Mouse (Mus musculus): ENCODE measurements around the gene Pomp.
A peak's percentile ranks its signal among the peaks of the same experiment; 100 is the strongest.
"Not testable (repeated sequence)": the region's sequence is repeated elsewhere in the genome, so short reads cannot be mapped to it uniquely, and the experiment has no call there.

Gene Pomp

GRCm38 (mm10) chr5:147860076-147860448, 199 bp upstream of the Pomp start:
- DNase-seq (ENCODE audit: low spot score), result no peak

GRCm38 (mm10) chr5:147868674-147869073, 8.4 kb downstream of the Pomp start:
- DNase-seq (ENCODE audit: low spot score), result no peak

- DNase-seq (ENCODE audit: low spot score), result no peak
Observed at GRCm38 (mm10) chr5:147869568-147869967, 9.3 kb downstream of the Pomp start.

GRCm38 (mm10) chr5:147870296-147870695, 10.0 kb downstream of the Pomp start:
- DNase-seq (ENCODE audit: low spot score), result no peak

- DNase-seq (ENCODE audit: low spot score), result no peak
Observed at GRCm38 (mm10) chr5:147871091-147871820, 11.0 kb downstream of the Pomp start.

- DNase-seq (ENCODE audit: low spot score), result no peak
Observed at GRCm38 (mm10) chr5:147874491-147875065, 14.3 kb downstream of the Pomp start.

- no peak for DNase-seq (ENCODE audit: low spot score)
Observed at GRCm38 (mm10) chr5:147875210-147875609, 14.9 kb downstream of the Pomp start.

GRCm38 (mm10) chr5:147877520-147877919, 17.3 kb downstream of the Pomp start:
- DNase-seq (ENCODE audit: low spot score), result no peak

- no peak for DNase-seq (ENCODE audit: low spot score)
Observed at GRCm38 (mm10) chr5:147879971-147880682, 19.9 kb downstream of the Pomp start.

GRCm38 (mm10) chr5:147883581-147883980, 23.3 kb downstream of the Pomp start:
- no peak for DNase-seq (ENCODE audit: low spot score)

- DNase-seq (ENCODE audit: low spot score), result no peak
Observed at GRCm38 (mm10) chr5:147888313-147889297, 28.3 kb downstream of the Pomp start.

GRCm38 (mm10) chr5:147892735-147893134, 32.5 kb downstream of the Pomp start:
- no peak for DNase-seq (ENCODE audit: low spot score)

- DNase-seq (ENCODE audit: low spot score), result no peak
Observed at GRCm38 (mm10) chr5:147893143-147893542, 32.9 kb downstream of the Pomp start.

GRCm38 (mm10) chr5:147893766-147894454, 33.6 kb downstream of the Pomp start:
- DNase-seq (ENCODE audit: low spot score), result no peak

GRCm38 (mm10) chr5:147894455-147895076, 34.3 kb downstream of the Pomp start, which contains the start of gene Slc46a3:
Slc46a3 (minus strand) TSS chr5:147894815.
- peak; percentile 92 for DNase-seq (ENCODE audit: low spot score)

GRCm38 (mm10) chr5:147895436-147896198, 35.4 kb downstream of the Pomp start:
- DNase-seq (ENCODE audit: low spot score), result no peak

GRCm38 (mm10) chr5:147896501-147896900, 36.2 kb downstream of the Pomp start:
- DNase-seq (ENCODE audit: low spot score), result not testable (repeated sequence)

- no peak for DNase-seq (ENCODE audit: low spot score)
Observed at GRCm38 (mm10) chr5:147898254-147898653, 38.0 kb downstream of the Pomp start.

GRCm38 (mm10) chr5:147898968-147899549, 38.8 kb downstream of the Pomp start:
- DNase-seq (ENCODE audit: low spot score), result no peak
